Mouse (Mus musculus): Measurements from ENCODE around the gene Kcnj10. TPM values are rescaled to one million over a fixed set of nuclear protein-coding genes. Genes with fewer than 3 reads are reported as not detected.

Kcnj10 gene
- polyA plus RNA-seq, 1 experiment from 2014 or later: 2.5 TPM

DNA sequence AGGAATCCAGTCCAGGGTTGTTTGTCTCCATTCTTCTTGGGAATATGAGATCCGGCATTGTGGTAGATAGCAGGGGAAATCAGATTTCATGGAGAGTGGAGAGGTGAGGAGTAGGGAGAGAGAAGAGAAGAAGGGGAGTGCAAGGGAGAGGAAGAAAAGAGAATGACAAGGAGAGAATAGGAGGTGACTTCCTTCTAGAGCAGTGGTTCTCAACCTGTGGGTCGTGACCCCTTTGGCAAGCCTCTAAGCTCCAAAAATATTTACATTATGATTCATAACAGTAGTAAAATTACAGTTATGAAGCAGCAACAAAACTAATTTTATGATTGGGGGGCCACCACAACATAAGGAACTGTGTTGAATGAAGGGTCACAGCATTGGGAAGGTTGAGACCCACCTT, 8.1 kb upstream of the Kcnj10 start:
- no peak overlapping the region for H3K9ac ChIP-seq (ENCODE audit: low read depth, low read length)
- H3K4me3 ChIP-seq (ENCODE audit: low read depth, low read length): no peak overlapping the region
- H3K4me2 ChIP-seq (ENCODE audit: low read length): no peak overlapping the region
- no peaks in the 10 kb centered on the region for H3K27me3 ChIP-seq (ENCODE audit: control insufficient read depth, insufficient read depth, low read depth, low read length)
- H3K27ac ChIP-seq (ENCODE audit: low read length): no peak overlapping the region
- peaks cover 16% of the 10 kb centered on the region for H3K4me1 ChIP-seq (ENCODE audit: control insufficient read depth, insufficient read depth, low read length)
- WGBS: 86% methylated on average over 2 of the region's 2 CpGs
- H3K36me3 ChIP-seq (ENCODE audit: control insufficient read depth, insufficient read depth, low read length): no peaks in the 10 kb centered on the region
- ATAC-seq: no peak
- no peaks in the 10 kb centered on the region for H3K9me3 ChIP-seq (replicated peaks; ENCODE audit: control insufficient read depth, low read length, poor library complexity, severe bottlenecking)

DNA sequence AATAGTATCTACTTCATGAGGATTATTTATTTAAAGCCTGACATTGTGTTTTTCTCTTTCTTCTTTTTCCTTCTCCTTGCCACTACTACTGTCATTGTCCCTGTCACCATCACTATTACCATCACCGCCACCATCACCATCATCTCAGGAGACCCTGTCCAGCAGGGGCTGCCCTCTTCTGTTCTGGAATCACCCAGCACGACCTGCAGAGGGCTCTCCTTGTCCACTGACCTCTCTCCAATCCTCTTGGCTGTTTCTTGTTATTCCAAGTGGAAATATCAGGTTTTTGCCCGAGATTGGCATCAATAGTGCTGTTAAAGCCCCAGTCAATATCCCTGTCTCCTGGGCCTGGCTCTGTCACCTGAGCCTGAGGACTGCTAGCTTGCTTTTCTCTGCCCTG, 7.5 kb upstream of the Kcnj10 start:
- H3K9ac ChIP-seq (ENCODE audit: low read depth, low read length): no peak overlapping the region
- H3K36me3 ChIP-seq (ENCODE audit: control insufficient read depth, insufficient read depth, low read length): no peaks in the 10 kb centered on the region
- no peak for ATAC-seq
- H3K9me3 ChIP-seq (replicated peaks; ENCODE audit: control insufficient read depth, low read length, poor library complexity, severe bottlenecking): no peaks in the 10 kb centered on the region
- H3K27me3 ChIP-seq (ENCODE audit: control insufficient read depth, insufficient read depth, low read depth, low read length): no peaks in the 10 kb centered on the region
- no peak overlapping the region for H3K4me3 ChIP-seq (ENCODE audit: low read depth, low read length)
- WGBS: 12% methylated on average over 3 of the region's 3 CpGs
- no peak overlapping the region for H3K4me2 ChIP-seq (ENCODE audit: low read length)
- peaks cover 12% of the 10 kb centered on the region for H3K4me1 ChIP-seq (ENCODE audit: control insufficient read depth, insufficient read depth, low read length)
- H3K27ac ChIP-seq (ENCODE audit: low read length): no peak overlapping the region

DNA sequence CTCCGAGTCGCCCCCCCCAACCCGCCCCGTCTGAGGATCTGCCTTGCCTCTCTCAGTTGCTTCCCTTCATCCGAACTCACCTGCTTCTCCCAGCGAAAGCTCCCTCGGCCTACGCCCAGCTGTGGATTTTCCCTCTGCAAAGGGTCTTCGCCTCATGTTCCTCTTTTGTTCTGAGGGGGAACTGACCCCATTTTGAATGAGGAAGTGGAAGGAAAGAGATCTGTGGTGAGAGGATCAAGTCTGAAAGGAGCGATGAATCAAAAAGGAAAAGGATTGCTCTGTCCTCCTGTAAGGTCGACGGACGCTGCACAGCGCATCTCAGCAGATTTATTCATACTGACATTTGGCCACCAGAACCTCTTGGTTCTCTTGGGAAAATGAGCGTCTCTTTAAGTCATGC, 5.2 kb upstream of the Kcnj10 start:
- H3K4me1 ChIP-seq (ENCODE audit: control insufficient read depth, insufficient read depth, low read length): peaks cover 6% of the 10 kb centered on the region
- H3K4me2 ChIP-seq (ENCODE audit: low read length): no peak overlapping the region
- H3K9me3 ChIP-seq (replicated peaks; ENCODE audit: control insufficient read depth, low read length, poor library complexity, severe bottlenecking): no peaks in the 10 kb centered on the region
- WGBS: 79% methylated on average over 15 of the region's 15 CpGs
- H3K9ac ChIP-seq (ENCODE audit: low read depth, low read length): no peak overlapping the region
- no peaks in the 10 kb centered on the region for H3K36me3 ChIP-seq (ENCODE audit: control insufficient read depth, insufficient read depth, low read length)
- H3K27ac ChIP-seq (ENCODE audit: low read length): no peak overlapping the region
- ATAC-seq: no peak
- no peaks in the 10 kb centered on the region for H3K27me3 ChIP-seq (ENCODE audit: control insufficient read depth, insufficient read depth, low read depth, low read length)
- H3K4me3 ChIP-seq (ENCODE audit: low read depth, low read length): no peak overlapping the region

DNA sequence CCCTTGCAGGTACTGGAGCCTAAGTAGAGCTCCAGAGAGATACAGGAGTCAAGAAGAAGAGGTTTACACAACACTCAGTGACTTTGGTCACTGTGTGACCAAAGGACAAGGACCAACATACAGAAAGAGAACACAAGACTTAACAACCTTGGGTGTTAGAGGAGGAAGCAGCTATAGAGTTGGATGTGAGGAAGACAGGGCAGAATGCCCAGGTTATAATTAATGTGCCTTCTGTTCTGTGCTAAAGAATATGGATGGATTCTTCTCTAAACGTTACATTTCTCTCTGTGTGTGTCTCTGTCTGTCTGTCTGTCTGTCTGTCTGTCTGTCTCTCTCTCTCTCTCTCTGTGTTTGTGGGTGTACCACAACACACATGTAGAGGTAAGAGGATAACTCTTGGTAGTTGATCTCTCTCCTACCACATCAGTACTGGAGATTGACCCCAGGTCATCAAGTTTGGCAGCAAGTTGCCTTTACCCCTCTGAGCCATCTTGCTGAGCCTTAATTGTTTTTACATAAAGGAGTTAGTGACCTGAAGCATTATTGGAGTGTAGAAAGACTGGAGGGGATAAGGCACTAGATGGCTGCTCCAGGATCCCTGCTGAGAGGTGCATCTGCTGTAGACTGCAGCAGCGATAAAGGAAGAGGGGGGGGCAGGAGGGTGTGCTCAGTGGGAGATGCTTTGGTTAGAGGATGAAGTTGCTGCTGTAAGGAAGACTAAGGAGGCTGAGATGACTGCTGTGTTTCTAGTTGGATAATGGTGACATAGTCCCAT, 3.4 kb upstream of the Kcnj10 start:
- ATAC-seq: no peak
- Histone ChIP-seq H3K9ac (ENCODE audit: low read depth, low read length) (no peak overlapping the region), H3K27ac (ENCODE audit: low read length) (no peak overlapping the region), H3K36me3 (ENCODE audit: control insufficient read depth, insufficient read depth, low read length) (no peaks in the 10 kb centered on the region), H3K27me3 (ENCODE audit: control insufficient read depth, insufficient read depth, low read depth, low read length) (peaks cover 8% of the 10 kb centered on the region), H3K4me3 (ENCODE audit: low read depth, low read length) (no peak overlapping the region), H3K9me3 (replicated peaks; ENCODE audit: control insufficient read depth, low read length, poor library complexity, severe bottlenecking) (no peaks in the 10 kb centered on the region), H3K4me2 (ENCODE audit: low read length) (no peak overlapping the region), H3K4me1 (ENCODE audit: control insufficient read depth, insufficient read depth, low read length) (peaks cover 9% of the 10 kb centered on the region)
- 26% methylated on average over 2 of the region's 2 CpGs for WGBS

DNA sequence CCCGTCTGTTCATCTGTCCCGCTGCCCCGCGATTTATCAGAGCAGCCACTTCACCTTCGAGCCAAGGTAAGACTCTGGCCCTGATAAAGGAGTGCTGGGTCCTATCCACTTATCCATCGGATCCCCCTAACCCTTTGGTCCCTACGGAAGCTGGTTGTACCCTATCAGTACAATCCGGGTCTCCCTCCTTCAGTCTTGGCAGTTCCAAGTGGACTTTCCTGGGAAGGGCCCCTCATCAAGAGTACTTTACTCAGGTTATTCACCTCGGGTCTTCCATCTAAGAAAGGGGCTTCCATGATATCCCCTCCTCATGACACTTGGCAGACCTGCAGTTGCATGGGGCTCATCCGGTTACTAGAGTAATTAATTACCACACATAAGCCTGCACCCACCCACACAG, 376 bp downstream of the Kcnj10 start:
- peak; percentile 5 for ATAC-seq
- peaks cover 9% of the 10 kb centered on the region for H3K4me1 ChIP-seq (ENCODE audit: control insufficient read depth, insufficient read depth, low read length)
- peak overlapping the region; percentile 51 for H3K9ac ChIP-seq (ENCODE audit: low read depth, low read length)
- 18% methylated on average over 10 of the region's 10 CpGs for WGBS
- H3K27ac ChIP-seq (ENCODE audit: low read length): peak overlapping the region; percentile 6
- H3K9me3 ChIP-seq (replicated peaks; ENCODE audit: control insufficient read depth, low read length, poor library complexity, severe bottlenecking): no peaks in the 10 kb centered on the region
- no peaks in the 10 kb centered on the region for H3K36me3 ChIP-seq (ENCODE audit: control insufficient read depth, insufficient read depth, low read length)
- H3K4me2 ChIP-seq (ENCODE audit: low read length): peak overlapping the region; percentile 64
- H3K27me3 ChIP-seq (ENCODE audit: control insufficient read depth, insufficient read depth, low read depth, low read length): peaks cover 8% of the 10 kb centered on the region
- peak overlapping the region; percentile 42 for H3K4me3 ChIP-seq (ENCODE audit: low read depth, low read length)

DNA sequence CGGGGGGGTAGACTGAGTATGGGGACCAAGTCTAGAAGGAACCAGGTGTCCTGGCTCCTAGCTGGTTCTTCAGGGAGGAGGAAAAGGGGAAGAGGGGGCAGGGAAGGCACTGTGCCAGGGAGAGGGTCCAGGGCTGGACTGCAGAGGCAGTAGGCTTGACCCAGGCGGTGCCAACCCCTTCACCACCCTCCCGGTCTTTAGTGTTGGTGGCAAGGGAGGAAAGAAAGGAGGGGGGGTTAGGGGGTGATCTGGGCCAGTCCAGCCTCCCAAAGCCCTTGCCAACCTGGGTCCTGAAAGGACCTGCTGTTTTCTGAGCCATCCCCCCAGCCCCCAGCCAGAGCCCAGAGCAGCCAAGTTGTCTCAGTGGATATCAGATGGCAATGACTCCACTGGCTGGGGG, 1.7 kb downstream of the Kcnj10 start:
- Histone ChIP-seq H3K9ac (ENCODE audit: low read depth, low read length) (no peak overlapping the region), H3K36me3 (ENCODE audit: control insufficient read depth, insufficient read depth, low read length) (no peaks in the 10 kb centered on the region), H3K4me3 (ENCODE audit: low read depth, low read length) (peak overlapping the region; percentile 42; the same call in 1 of the 2 replicates), H3K9me3 (replicated peaks; ENCODE audit: control insufficient read depth, low read length, poor library complexity, severe bottlenecking) (no peaks in the 10 kb centered on the region), H3K4me1 (ENCODE audit: control insufficient read depth, insufficient read depth, low read length) (peaks cover 9% of the 10 kb centered on the region), H3K27me3 (ENCODE audit: control insufficient read depth, insufficient read depth, low read depth, low read length) (peaks cover 8% of the 10 kb centered on the region), H3K4me2 (ENCODE audit: low read length) (peak overlapping the region; percentile 22; the same call in 1 of the 2 replicates), H3K27ac (ENCODE audit: low read length) (peak overlapping the region; percentile 65)
- ATAC-seq: peak; percentile 73
- WGBS: 70% methylated on average over 1 of the region's 3 CpGs

DNA sequence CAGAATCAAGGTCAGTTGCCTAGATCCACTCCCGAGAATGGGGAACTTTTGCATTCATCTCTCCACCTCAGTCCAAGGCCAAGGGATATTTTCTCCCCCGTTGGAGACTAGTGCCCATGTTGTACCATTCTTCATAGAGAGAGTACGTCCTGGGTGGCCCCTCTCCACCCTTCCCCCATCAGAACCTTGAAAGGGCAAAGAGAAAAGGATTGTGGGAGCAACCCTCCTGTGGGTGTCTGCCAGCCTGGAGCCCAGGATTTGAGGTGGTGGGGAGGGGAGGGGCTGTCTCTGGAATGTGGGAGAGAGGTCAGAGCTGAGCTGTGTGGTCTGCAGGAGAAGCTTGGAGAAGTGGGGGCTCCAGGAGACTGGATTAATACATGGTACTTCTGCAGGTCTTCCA, 2.9 kb downstream of the Kcnj10 start:
- peak overlapping the region; percentile 17; the same call in 1 of the 2 replicates for H3K4me2 ChIP-seq (ENCODE audit: low read length)
- peaks cover 9% of the 10 kb centered on the region for H3K4me1 ChIP-seq (ENCODE audit: control insufficient read depth, insufficient read depth, low read length)
- H3K27me3 ChIP-seq (ENCODE audit: control insufficient read depth, insufficient read depth, low read depth, low read length): peaks cover 8% of the 10 kb centered on the region
- peak overlapping the region; percentile 30; the same call in 1 of the 2 replicates for H3K27ac ChIP-seq (ENCODE audit: low read length)
- H3K9ac ChIP-seq (ENCODE audit: low read depth, low read length): no peak overlapping the region
- 45% methylated on average over 3 of the region's 3 CpGs for WGBS
- no peaks in the 10 kb centered on the region for H3K9me3 ChIP-seq (replicated peaks; ENCODE audit: control insufficient read depth, low read length, poor library complexity, severe bottlenecking)
- no peaks in the 10 kb centered on the region for H3K36me3 ChIP-seq (ENCODE audit: control insufficient read depth, insufficient read depth, low read length)
- no peak overlapping the region for H3K4me3 ChIP-seq (ENCODE audit: low read depth, low read length)
- ATAC-seq: no peak

DNA sequence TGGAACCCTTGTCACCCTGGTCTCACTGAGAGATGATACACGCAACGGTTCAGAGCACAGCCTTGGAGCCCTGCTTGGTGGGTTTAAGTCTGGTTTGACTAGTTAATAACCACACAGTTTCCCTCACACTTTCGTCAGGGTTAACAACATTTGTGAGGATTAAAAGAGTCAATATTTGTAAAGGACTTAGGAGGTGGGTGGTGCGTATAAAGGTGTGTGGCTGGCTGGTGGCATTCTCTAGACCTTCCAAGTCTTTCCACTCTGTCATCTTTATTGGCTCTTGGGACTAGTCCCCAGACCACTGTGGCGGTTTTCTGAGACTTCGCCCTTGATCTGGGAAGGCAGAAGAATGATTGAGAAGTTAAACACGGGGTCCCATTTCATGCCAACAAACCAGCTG, 3.8 kb downstream of the Kcnj10 start:
- WGBS: 82% methylated on average over 7 of the region's 7 CpGs
- Histone ChIP-seq H3K27me3 (ENCODE audit: control insufficient read depth, insufficient read depth, low read depth, low read length) (peaks cover 8% of the 10 kb centered on the region), H3K4me3 (ENCODE audit: low read depth, low read length) (no peak overlapping the region), H3K9ac (ENCODE audit: low read depth, low read length) (no peak overlapping the region), H3K4me2 (ENCODE audit: low read length) (no peak overlapping the region), H3K27ac (ENCODE audit: low read length) (0 out of 2 replicates have a peak overlapping the region, but pooled peaks have one; percentile 30), H3K9me3 (replicated peaks; ENCODE audit: control insufficient read depth, low read length, poor library complexity, severe bottlenecking) (no peaks in the 10 kb centered on the region), H3K4me1 (ENCODE audit: control insufficient read depth, insufficient read depth, low read length) (peaks cover 12% of the 10 kb centered on the region), H3K36me3 (ENCODE audit: control insufficient read depth, insufficient read depth, low read length) (no peaks in the 10 kb centered on the region)
- no peak for ATAC-seq

DNA sequence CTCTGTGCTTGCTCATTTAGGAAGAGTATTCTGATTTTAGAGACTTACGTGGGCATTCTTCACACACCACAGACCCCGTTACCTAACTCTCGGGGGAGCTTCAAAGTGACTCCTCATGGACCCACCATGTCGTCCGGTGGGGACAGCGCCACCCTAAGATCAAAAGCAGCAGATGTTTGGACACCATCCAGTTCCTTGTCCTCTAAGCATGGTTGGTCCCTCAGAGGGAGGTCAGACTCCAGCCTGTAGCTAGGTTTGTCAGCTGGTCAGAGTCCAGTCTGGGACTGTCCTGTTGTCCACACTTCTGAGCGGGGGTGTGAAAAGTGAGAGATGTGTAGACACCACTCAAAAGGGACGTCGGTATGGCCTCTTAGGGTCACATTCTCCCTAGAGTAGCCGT, 5.7 kb downstream of the Kcnj10 start:
- Histone ChIP-seq H3K9ac (ENCODE audit: low read depth, low read length) (no peak overlapping the region), H3K36me3 (ENCODE audit: control insufficient read depth, insufficient read depth, low read length) (no peaks in the 10 kb centered on the region), H3K27me3 (ENCODE audit: control insufficient read depth, insufficient read depth, low read depth, low read length) (peaks cover under 1% of the 10 kb centered on the region; the same call in 1 of the 2 replicates), H3K9me3 (replicated peaks; ENCODE audit: control insufficient read depth, low read length, poor library complexity, severe bottlenecking) (no peaks in the 10 kb centered on the region), H3K4me3 (ENCODE audit: low read depth, low read length) (no peak overlapping the region), H3K4me2 (ENCODE audit: low read length) (no peak overlapping the region), H3K4me1 (ENCODE audit: control insufficient read depth, insufficient read depth, low read length) (peaks cover 10% of the 10 kb centered on the region), H3K27ac (ENCODE audit: low read length) (no peak overlapping the region)
- no peak for ATAC-seq
- WGBS: 88% methylated on average over 10 of the region's 10 CpGs

Measured in midbrain, embryonic 16.5 days (tissue).